16 mouse cellular contexts compared by ENCODE assay signal in the genomic region with DNA sequence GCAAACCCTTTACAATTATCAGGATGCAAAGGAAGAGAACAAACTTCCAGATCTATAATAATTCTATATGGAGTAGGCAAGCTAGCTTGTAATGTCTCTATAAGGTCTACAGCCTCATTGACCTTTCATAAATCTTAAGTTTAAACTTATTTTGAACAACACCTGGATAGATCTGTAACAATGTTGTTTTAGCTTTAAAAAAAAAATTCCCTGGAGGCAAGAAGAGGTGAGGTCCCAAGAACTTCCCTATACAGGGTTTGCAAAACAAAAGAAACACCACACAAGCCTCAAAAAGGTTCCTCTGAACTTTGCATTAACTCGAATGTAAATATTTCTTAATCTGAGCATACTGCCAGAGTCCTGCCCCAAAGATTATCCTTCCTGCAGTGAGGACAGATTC.
"Had no signal": no experiment of that assay in that cellular context is flagged by ENCODE, and none has a peak within 500 bp of the region (broad histone marks: within the 10 kb centered on the region; RNA-seq: fewer than 3 reads in every experiment).

No protein-coding gene starts in this region.

- H3K9me3 ChIP-seq: neural tube, embryonic 15.5 days; stomach, embryonic 15.5 days had no signal

- H3K4me2 ChIP-seq: neural tube, embryonic 13.5 days; neural tube, embryonic 15.5 days; stomach, embryonic 15.5 days had no signal

- H3K27ac ChIP-seq: neural tube, embryonic 13.5 days; neural tube, embryonic 15.5 days; stomach, embryonic 15.5 days; stomach, postnatal 0 days had no signal

- H3K9ac ChIP-seq: neural tube, embryonic 13.5 days; neural tube, embryonic 15.5 days; stomach, embryonic 15.5 days had no signal

- H3K4me1 ChIP-seq: neural tube, embryonic 13.5 days; neural tube, embryonic 15.5 days; stomach, embryonic 15.5 days had no signal

- H3K36me3 ChIP-seq: neural tube, embryonic 13.5 days; neural tube, embryonic 15.5 days; stomach, embryonic 15.5 days had no signal

- H3K4me3 ChIP-seq: neural tube, embryonic 13.5 days; neural tube, embryonic 15.5 days; stomach, embryonic 15.5 days had no signal

- H3K27me3 ChIP-seq: neural tube, embryonic 13.5 days; neural tube, embryonic 15.5 days; stomach, embryonic 15.5 days had no signal

- DNase-seq: retina, postnatal 1 day; right cerebral cortex, adult 18-20 months; right cerebral cortex, postnatal 14 days; right cerebral cortex, postnatal 25 days; right cerebral cortex, postnatal 4 days; spleen, adult 18-20 months; thymus, adult 18-20 months; thymus, adult 2 months; thymus, postnatal 14 days; thymus, postnatal 25 days; thymus, postnatal 36 days; thymus, postnatal 4 days had no signal
